Mouse (Mus musculus): ENCODE results near the gene Pakap.

Gene Pakap

GRCm38 (mm10) chr4:57772851-57773510 is 205.0 kb downstream of the Pakap start:
- DNase-seq: no peak

DNA sequence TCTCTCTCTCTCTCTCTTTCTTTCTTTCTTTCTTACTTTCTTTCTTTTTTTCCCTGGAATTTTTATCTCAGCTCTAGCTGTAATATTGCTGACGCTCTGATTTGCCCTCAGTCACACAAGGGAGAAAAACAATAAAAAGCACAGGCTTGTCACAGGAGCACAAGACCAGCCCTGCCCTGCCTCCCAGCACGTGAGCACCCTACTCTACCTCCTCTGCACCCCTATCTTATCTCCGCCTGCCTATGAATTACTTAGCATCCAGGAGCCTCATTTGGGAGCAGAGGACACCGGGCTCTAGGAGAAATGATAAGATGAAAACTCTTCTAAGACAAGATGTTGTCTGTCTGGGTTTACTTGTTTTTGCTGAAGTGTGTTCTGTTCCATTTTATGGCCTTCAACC is 206.5 kb downstream of the Pakap start:
- DNase-seq: no peak

DNA sequence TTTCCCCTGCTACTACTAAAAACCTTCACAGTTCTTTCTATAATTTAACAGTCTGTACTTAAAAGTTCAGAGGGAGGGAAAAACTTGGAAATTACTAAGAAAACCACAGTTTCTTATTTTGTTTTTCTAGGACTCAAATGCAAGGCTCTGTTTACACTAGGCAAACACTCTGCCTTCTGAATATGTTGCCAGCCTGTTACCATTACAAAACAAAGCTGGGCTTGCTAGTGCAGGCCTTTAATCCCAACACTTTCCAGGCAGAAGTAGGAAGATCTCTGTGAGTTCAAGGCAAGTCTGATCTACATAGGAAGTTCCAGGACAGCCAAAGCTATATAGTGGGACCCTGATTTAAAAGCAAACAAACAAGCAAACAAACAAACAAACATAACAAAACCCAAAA is 207.6 kb downstream of the Pakap start:
- no peak for DNase-seq

DNA sequence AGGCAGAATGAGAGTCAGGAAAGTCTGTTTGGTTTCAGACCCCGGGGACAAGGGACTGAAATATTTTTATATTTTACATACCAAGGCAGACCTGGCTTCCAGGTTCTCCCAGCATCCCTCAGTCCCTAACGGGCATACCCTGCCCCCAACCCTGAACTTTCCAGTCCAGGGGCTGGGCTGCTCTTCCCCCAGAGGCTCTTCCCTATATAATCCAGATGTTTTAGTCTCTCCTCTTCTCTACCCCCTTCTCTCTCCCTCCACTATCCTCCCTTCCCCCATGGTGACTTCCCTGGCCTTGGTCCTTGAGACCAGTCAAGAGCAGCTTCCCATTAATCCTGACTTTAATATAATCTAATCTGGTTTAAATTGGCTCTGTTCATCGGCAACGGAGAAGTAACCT is 212.4 kb downstream of the Pakap start:
- no peak for DNase-seq

DNA sequence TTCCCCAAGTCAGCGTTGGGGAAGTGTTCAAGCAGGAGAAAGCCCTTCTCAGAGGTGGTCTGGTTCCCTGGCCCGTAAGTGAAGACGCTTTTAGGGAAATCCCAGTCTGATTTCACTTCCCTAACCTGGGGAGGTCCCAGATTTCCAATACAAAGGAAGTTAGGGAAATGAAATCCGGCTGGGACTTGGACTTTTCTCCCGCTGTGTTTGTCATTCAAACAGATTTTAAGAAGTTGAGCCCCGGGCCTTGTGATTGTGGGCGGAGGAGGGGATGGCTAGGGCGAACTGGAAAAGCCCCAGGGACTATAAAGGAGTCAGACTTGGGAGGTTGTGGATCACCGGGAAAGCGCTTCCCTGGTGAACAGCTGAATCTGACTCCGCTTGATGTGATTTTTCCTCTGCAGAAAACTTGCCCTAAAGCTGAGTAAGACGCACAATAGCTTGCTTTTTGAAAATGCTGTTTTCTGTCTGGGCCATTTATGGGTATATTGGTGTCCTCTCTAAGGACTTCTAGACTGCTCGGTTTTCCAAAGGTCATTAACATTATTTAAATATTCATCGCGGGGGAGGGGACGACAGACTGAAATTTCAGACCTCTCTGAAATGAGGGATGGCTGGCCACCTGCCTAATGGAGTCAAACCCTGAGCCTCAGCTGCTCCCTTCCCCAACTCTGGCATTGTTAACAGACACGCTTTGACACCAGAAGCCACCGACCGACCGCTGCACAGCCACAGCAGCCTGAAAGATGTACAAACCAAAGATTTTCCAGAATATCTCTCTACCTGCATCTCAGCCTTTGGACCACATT is 213.1 kb downstream of the Pakap start:
- DNase-seq: no peak

GRCm38 (mm10) chr4:57781994-57782393 is 214.0 kb downstream of the Pakap start:
- peak; percentile 74 to 85 for DNase-seq

DNA sequence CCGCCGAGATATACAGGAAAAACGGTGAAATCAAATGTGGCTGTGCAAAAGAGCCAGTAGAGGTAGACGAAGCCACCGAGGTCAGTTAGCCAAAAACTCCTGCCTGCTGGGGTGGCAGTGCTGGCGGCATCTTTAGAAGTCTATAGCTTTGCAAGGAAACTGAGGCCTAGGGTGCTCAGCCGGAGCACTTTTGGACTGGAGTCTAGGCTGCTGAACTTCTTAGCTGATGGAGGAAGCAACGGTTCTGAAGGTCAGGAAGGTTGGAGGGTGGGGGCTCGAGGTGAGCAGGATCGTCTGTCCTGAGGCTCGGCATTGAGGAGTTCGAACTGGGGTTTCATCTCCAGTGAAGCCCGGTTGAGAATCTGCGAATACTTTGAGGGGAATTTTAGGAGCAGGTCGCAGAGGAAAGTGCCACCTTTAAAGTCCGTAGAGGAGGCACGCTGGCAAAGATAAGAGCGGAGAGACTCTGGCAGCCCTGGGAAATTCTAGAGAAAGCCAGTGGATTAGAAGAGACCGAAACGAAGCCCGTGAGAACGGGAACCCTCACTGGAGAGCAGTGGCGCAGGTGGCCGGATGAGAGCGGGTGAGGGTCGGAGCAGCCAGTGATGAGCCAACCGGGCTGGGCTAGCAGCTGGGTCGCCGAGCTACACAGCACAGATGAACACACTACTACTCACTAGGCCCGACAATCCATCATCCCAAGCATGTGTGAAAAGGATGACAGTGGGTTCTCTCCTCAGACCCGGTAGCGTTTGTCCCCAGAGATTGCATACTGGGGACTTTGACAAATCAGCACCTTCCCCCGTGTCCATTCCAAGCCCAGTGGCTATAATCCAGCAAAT is 214.8 kb downstream of the Pakap start:
- no peak for DNase-seq

DNA sequence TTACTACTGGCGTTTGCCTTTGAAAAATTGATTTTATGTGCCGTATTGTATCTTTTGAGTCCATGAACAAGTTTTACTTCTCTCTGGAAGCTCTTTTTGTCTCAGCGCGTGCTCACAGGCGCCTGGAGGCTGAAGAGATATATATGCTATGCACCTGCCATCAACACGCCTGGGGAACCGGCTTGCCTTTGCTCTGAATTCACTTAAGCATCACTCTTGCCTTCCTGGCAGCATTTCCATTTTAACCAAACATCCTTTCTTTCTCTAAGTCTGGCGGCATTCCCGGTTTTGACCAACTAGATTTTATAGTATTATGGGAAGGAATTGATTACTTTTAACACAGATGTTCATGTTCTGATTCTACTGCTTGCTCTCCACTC is 215.4 kb downstream of the Pakap start:
- no peak for DNase-seq

- peak; percentile 58 to 61 for DNase-seq
Observed at GRCm38 (mm10) chr4:57783853-57784600, 216.0 kb downstream of the Pakap start.

DNA sequence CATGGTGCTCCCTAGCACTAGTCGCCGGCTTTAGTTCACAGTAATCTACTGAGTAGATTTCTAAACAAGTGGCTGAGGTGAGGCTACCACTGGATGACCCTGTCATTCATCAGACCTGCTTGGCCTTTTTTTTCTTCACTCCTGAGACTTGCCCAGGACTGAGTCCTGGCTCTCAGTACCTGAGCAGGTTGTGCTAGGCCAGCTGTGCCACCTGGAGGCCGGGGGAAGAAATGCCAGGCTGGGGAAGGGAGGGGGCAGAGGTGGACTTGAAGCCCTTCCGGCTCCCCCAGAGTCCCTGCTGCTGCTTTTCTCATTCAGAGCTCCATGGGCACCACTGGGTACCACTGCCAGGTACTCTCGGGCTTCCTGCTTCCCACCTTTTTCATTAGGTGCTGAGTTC is 220.7 kb downstream of the Pakap start:
- peak in 1 of 2 experiments; percentile 40 for DNase-seq

DNA sequence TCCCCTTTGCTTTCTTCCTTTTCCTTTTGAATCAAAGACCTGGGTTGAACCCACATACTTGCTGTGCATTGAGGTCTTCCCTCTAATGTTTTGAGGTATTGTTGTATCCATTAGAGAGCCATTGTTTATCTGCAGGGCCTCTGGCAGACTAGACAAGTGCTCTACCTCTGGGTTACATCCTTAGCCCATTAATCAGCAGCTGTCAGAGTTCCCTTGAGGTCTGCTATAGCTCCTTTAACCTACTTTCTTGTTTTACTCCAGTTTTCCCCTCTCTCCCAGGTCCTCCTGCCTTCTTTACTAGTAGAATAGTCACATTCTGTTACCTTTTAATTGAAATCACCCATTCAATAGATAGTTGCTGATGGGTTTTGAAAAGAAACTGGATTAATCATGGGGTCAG is 221.1 kb downstream of the Pakap start:
- no peak for DNase-seq

DNA sequence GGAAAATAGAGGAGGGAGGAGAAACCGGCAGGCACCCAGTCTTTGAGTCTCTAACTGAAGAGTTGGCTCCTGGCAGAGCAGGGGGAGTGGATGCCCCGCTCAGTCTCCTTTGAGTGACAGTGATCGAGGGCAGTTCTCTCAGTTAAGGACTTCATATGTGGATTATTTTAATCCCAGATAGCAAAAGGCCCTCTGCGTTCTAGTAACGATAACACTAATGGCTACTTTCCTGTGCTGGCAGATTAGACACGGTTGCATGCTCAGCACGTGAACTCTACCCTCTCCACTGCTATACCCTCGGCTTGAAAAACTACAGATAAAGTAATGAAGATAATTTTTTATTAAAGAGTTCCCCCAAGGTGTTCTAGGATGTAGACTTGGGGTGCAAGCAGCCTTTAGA is 226.0 kb downstream of the Pakap start:
- no peak for DNase-seq

DNA sequence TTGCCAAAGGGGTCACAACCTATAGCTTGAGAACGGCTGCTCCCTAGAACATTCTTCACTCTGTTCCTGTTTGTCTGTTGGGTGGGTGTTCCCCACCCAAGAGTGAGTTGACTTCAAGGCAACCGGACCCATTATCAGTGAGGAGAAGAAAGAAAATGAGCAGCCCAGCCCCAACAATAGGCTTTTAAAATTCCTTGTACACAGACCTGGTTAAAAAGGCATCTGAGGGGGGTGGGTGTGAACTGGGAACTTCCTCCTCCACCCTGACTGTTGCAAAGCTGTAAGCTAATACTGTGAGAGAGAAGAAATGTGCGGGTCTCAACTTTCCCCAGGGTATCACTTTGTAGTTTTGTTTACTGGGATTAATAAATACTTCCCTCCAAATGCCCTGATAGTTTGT is 226.6 kb downstream of the Pakap start:
- no peak for DNase-seq

- DNase-seq: no peak
Observed at GRCm38 (mm10) chr4:57797548-57798285, 229.7 kb downstream of the Pakap start.

- DNase-seq: no peak
Observed at GRCm38 (mm10) chr4:57798286-57799018, 230.5 kb downstream of the Pakap start.

- no peak for DNase-seq
Observed at GRCm38 (mm10) chr4:57799297-57799696, 231.3 kb downstream of the Pakap start.

GRCm38 (mm10) chr4:57801239-57801638 is 233.3 kb downstream of the Pakap start:
- DNase-seq: no peak

- DNase-seq: no peak
Observed at GRCm38 (mm10) chr4:57801986-57802385, 234.0 kb downstream of the Pakap start.

- no peak for DNase-seq
Observed at GRCm38 (mm10) chr4:57802411-57802810, 234.4 kb downstream of the Pakap start.

DNA sequence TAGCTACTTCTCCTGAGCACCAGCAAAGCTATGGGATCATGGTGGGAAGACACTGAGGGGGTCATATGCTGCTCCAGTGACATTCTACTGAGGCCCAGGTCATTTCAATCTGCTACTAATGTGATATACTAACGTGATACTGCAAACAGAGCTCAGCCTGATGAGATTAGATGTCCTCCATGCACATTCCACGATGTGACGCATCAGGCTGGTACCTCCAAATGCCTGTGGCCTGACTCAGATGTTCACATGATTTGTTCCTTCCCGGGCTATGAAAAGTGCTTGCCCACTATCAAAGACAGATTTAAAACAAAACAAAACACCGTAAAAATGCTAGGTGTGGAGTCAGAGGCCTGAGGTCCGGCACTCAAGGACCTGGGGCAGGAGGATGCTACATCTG is 236.9 kb downstream of the Pakap start:
- no peak for DNase-seq

DNA sequence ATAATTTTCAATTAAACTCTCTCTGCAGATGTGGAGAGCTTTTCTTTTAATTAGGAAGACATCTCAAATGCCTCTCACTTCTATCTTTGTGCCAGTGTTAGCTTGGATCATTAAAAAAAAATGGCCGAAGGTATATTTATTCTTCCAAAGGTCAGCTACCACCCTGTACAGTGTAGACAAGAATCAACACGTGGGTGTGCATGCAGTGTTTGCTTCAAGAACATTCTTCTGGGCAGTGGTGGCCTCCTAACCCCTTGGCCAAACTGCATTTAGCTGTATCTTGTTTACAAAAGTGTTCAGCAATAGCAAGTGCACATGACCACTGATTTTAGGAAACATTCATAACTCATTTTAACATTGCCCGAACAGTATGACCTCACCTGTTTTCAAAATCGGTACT is 241.5 kb downstream of the Pakap start:
- DNase-seq: no peak
